Mouse (Mus musculus): ENCODE results near the gene Gramd2. TPM values are rescaled to one million over a fixed set of nuclear protein-coding genes. Genes with fewer than 3 reads are reported as not detected.

The Gramd2 gene
- polyA plus RNA-seq (2012; rRNA removed), result 5.0 and 6.3 TPM in 2 replicates

- DNase-seq (ENCODE audit: low spot score), result peak; percentile 70
Measured at GRCm38 (mm10) chr9:59679678-59680533, at the start of gene Gramd2. TSS of gene Gramd2 (plus strand) at chr9:59680144.

- no peak for DNase-seq (ENCODE audit: low spot score)
Measured at GRCm38 (mm10) chr9:59638372-59638771, 41.6 kb upstream of the Gramd2 start.

- no peak for DNase-seq (ENCODE audit: low spot score)
Measured at GRCm38 (mm10) chr9:59639936-59640335, 40.0 kb upstream of the Gramd2 start.

GRCm38 (mm10) chr9:59641320-59641719 lies 38.6 kb upstream of the Gramd2 start:
- no peak for DNase-seq (ENCODE audit: low spot score)

GRCm38 (mm10) chr9:59649911-59650310 lies 30.0 kb upstream of the Gramd2 start:
- DNase-seq (ENCODE audit: low spot score), result no peak

- DNase-seq (ENCODE audit: low spot score), result no peak
Measured at GRCm38 (mm10) chr9:59653371-59653770, 26.6 kb upstream of the Gramd2 start.

GRCm38 (mm10) chr9:59654450-59654983 lies 25.4 kb upstream of the Gramd2 start:
- no peak for DNase-seq (ENCODE audit: low spot score)

- DNase-seq (ENCODE audit: low spot score), result peak; percentile 92
Measured at GRCm38 (mm10) chr9:59655958-59656634, 23.8 kb upstream of the Gramd2 start, which contains the start of gene Pkm. TSS of gene Pkm (plus strand) at chr9:59656368.

- DNase-seq (ENCODE audit: low spot score), result no peak
Measured at GRCm38 (mm10) chr9:59656635-59657617, 23.0 kb upstream of the Gramd2 start.

- no peak for DNase-seq (ENCODE audit: low spot score)
Measured at GRCm38 (mm10) chr9:59658146-59658545, 21.8 kb upstream of the Gramd2 start.

GRCm38 (mm10) chr9:59659036-59660026 lies 20.6 kb upstream of the Gramd2 start:
- DNase-seq (ENCODE audit: low spot score), result no peak

- no peak for DNase-seq (ENCODE audit: low spot score)
Measured at GRCm38 (mm10) chr9:59660421-59660820, 19.5 kb upstream of the Gramd2 start.

- DNase-seq (ENCODE audit: low spot score), result no peak
Measured at GRCm38 (mm10) chr9:59661298-59661975, 18.5 kb upstream of the Gramd2 start.

- DNase-seq (ENCODE audit: low spot score), result no peak
Measured at GRCm38 (mm10) chr9:59663226-59663625, 16.7 kb upstream of the Gramd2 start.

GRCm38 (mm10) chr9:59663957-59664356 lies 16.0 kb upstream of the Gramd2 start:
- DNase-seq (ENCODE audit: low spot score), result no peak

- DNase-seq (ENCODE audit: low spot score), result no peak
Measured at GRCm38 (mm10) chr9:59664664-59665256, 15.2 kb upstream of the Gramd2 start.

GRCm38 (mm10) chr9:59666016-59666415 lies 13.9 kb upstream of the Gramd2 start:
- DNase-seq (ENCODE audit: low spot score), result no peak

- DNase-seq (ENCODE audit: low spot score), result no peak
Measured at GRCm38 (mm10) chr9:59666813-59667212, 13.1 kb upstream of the Gramd2 start.

GRCm38 (mm10) chr9:59667250-59667649 lies 12.7 kb upstream of the Gramd2 start:
- no peak for DNase-seq (ENCODE audit: low spot score)

Data from urinary bladder, adult 2 months (tissue).